Mouse (Mus musculus) heart, postnatal 0 days (tissue): ENCODE data around the gene Prmt3. TPM values are rescaled to one million over a fixed set of nuclear protein-coding genes. Genes with fewer than 3 reads are reported as not detected.

Source experiments
- ATAC-seq: fragments of 200-750 bp; cut with Nextera tagmentation; 2 replicates; pipeline ENCODE4 v1.8.0; 2017; ENCODE audit warnings: low read depth, moderate number of reproducible peaks, moderate library complexity; ENCODE audit not compliant: insufficient read depth
- DNase-seq: peaks from one replicate; pipeline ENCODE4 v3.0.0-alpha.2; 2016; ENCODE audit warnings: low spot score
- H3K27ac ChIP-seq: fragments of 300-500 bp; sonication (generic); 2 replicates; pipeline ENCODE4 v1.5.1; 2014; ENCODE audit warnings: low read depth, mild to moderate bottlenecking
- H3K27me3 ChIP-seq: fragments of 300-500 bp; sonication (generic); 2 replicates; pipeline ENCODE4 v1.6.1; 2014; ENCODE audit warnings: low read length, mixed read lengths; ENCODE audit not compliant: control insufficient read depth, insufficient read depth
- H3K36me3 ChIP-seq: fragments of 300-500 bp; sonication (generic); replicated peaks from 2 replicates; pipeline ENCODE4 v1.6.1; 2014; ENCODE audit warnings: low read length, mixed read lengths; ENCODE audit not compliant: control insufficient read depth, insufficient read depth
- H3K4me1 ChIP-seq: fragments of 300-500 bp; sonication (generic); 2 replicates; pipeline ENCODE4 v1.6.1; 2014; ENCODE audit warnings: antibody characterized with exemption; ENCODE audit not compliant: control insufficient read depth, insufficient read depth
- H3K4me2 ChIP-seq: fragments of 300-500 bp; sonication (generic); 2 replicates; pipeline ENCODE4 v1.6.1; 2014; ENCODE audit warnings: low read depth, mild to moderate bottlenecking, low read length, moderate library complexity
- H3K4me3 ChIP-seq: fragments of 300-500 bp; sonication (generic); 2 replicates; pipeline ENCODE4 v1.5.1; 2014; ENCODE audit warnings: low read depth, low read length
- H3K9ac ChIP-seq: fragments of 300-500 bp; sonication (generic); replicated peaks from 2 replicates; pipeline ENCODE4 v1.6.1; 2014; ENCODE audit warnings: low read depth, low read length, mixed read lengths
- H3K9me3 ChIP-seq: fragments of 300-500 bp; sonication (generic); replicated peaks from 2 replicates; pipeline ENCODE4 v1.6.1; 2016; ENCODE audit warnings: low read length; ENCODE audit not compliant: control insufficient read depth
- CTCF ChIP-seq: IDR thresholded peaks from 2 replicates; pipeline ENCODE4 v1.5.1; 2016; ENCODE audit warnings: antibody characterized with exemption, control low read depth, low read depth
- EP300 ChIP-seq: IDR thresholded peaks from 2 replicates; pipeline ENCODE4 v1.6.1; 2016; ENCODE audit warnings: antibody characterized with exemption, low read depth
- WGBS: fragments of 180-500 bp; shearing (Covaris S2); extraction: QIAGEN DNeasy Blood & Tissue Kit; methylation state at CpG from one replicate; pipeline ENCODE4 v1.1.7; 2014; 5-methylcytosine and 5-hydroxymethylcytosine counted together
- polyA plus RNA-seq: library from polyadenylated mRNA; unstranded; fragments of >200 nt; fragmentation: Nextera tagmentation; extraction: Ambion mirVana; gene quantifications from 2 replicates; pipeline ENCODE4 v1.2.1, GENCODE M21; 2015
- total RNA-seq: library from RNA; depleted of rRNA; stranded (reverse); fragments of >200 nt; gene quantifications from 2 replicates; pipeline ENCODE4 v1.2.3, GENCODE M21; 2014; ENCODE audit warnings: low replicate concordance; rRNA removed

Prmt3 gene
- total RNA-seq, result 34.7 and 45.5 TPM in 2 replicates
- polyA plus RNA-seq, result 27.1 and 28.4 TPM in 2 replicates

- H3K27me3 ChIP-seq, result no peaks in the 10 kb centered on the region
- peaks cover 13% of the 10 kb centered on the region for H3K4me1 ChIP-seq
- H3K4me3 ChIP-seq, result peak within 1 kb of the TSS; percentile 66
- H3K27ac ChIP-seq, result peak within 1 kb of the TSS; percentile 52
- under 1% methylated on average over 89 of the region's 92 CpGs for WGBS
- DNase-seq (peak; percentile 94), ATAC-seq (peak; percentile 98)
- H3K9me3 ChIP-seq, result no peaks in the 10 kb centered on the region
- H3K4me2 ChIP-seq, result peak within 1 kb of the TSS; percentile 81
- TF ChIP-seq CTCF, result peak; percentile 93
- TF ChIP-seq EP300, result no peak
- peak within 1 kb of the TSS; percentile 53 for H3K9ac ChIP-seq
- peaks cover 22% of the 10 kb centered on the region for H3K36me3 ChIP-seq
These were observed at the start of gene Prmt3 for GRCm38 (mm10) chr7:49778114-49778901. TSS of gene Prmt3 (plus strand) at chr7:49778346.

DNA sequence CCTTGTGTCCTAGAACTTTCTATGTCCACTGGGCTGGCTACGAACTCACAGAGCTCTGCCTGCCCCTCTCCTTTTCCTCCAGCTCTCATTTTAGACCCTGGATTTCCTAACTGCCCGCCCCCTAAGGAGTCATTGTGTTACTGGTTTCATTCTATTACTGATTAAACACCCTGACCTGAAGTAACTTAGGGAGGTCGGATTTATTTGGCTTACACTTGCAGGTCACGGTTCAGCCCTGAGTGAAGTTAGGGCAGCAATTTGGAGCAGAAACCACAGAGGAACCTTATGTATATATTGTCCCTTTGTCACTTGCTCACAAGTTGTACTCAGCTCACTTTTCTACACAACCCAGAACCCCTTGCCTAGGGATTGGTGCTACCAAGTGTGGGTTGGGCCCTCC, 43.8 kb upstream of the Prmt3 start:
- no peaks in the 10 kb centered on the region for H3K4me1 ChIP-seq
- no peak overlapping the region for H3K27ac ChIP-seq
- no peak overlapping the region for H3K9ac ChIP-seq
- H3K4me3 ChIP-seq, result no peak overlapping the region
- 67% methylated on average over 4 of the region's 4 CpGs for WGBS
- no peaks in the 10 kb centered on the region for H3K27me3 ChIP-seq
- H3K9me3 ChIP-seq, result peaks cover 2% of the 10 kb centered on the region; the same call in 1 of the 2 replicates
- DNase-seq (no peak), ATAC-seq (no peak)
- no peaks in the 10 kb centered on the region for H3K36me3 ChIP-seq
- H3K4me2 ChIP-seq, result no peak overlapping the region
- no peak for TF ChIP-seq EP300

- Histone ChIP-seq H3K4me3 (no peak overlapping the region), H3K4me2 (no peak overlapping the region), H3K4me1 (no peaks in the 10 kb centered on the region), H3K9me3 (peaks cover 2% of the 10 kb centered on the region; the same call in 1 of the 2 replicates), H3K9ac (no peak overlapping the region), H3K27ac (no peak overlapping the region), H3K36me3 (no peaks in the 10 kb centered on the region), H3K27me3 (peaks cover 5% of the 10 kb centered on the region; the same call in 1 of the 2 replicates)
- no peak for ATAC-seq
- 71% methylated on average over 8 of the region's 8 CpGs for WGBS
- TF ChIP-seq EP300 (no peak), CTCF (no peak)
- DNase-seq, result no peak
These were observed 38.7 kb upstream of the Prmt3 start for GRCm38 (mm10) chr7:49739448-49739847.

DNA sequence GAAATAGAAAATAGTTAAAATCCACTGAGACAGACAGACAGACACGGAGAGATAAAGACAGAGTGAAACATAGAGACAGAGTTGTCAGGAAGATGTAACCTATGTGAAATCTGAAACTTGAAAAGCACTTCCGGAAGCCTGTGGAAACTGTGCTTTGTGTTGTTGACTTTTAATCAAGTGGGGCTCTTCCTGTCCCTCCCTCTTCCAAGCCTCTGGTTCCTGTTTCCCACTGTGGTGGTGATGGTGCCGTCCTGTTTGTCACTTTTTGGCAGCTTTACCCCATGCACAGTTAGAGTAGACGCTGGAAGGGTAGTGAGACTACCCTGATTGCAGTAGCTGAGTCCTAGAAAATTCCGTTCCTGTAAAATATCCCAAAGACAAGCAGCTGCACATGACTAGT, 36.7 kb upstream of the Prmt3 start:
- Histone ChIP-seq H3K4me3 (no peak overlapping the region), H3K36me3 (no peaks in the 10 kb centered on the region), H3K27me3 (peaks cover 5% of the 10 kb centered on the region; the same call in 1 of the 2 replicates), H3K9ac (no peak overlapping the region), H3K4me1 (no peaks in the 10 kb centered on the region), H3K9me3 (peaks cover 2% of the 10 kb centered on the region; the same call in 1 of the 2 replicates), H3K4me2 (no peak overlapping the region), H3K27ac (no peak overlapping the region)
- ATAC-seq, result no peak; the same call in 1 of the 2 replicates
- DNase-seq, result peak; percentile 36
- no peak for TF ChIP-seq EP300
- no peak for TF ChIP-seq CTCF
- 25% methylated on average over 5 of the region's 5 CpGs for WGBS

- Histone ChIP-seq H3K4me1 (no peaks in the 10 kb centered on the region), H3K9ac (no peak overlapping the region), H3K36me3 (no peaks in the 10 kb centered on the region), H3K4me2 (no peak overlapping the region), H3K4me3 (no peak overlapping the region), H3K9me3 (peaks cover 2% of the 10 kb centered on the region; the same call in 1 of the 2 replicates), H3K27me3 (peaks cover 5% of the 10 kb centered on the region; the same call in 1 of the 2 replicates), H3K27ac (no peak overlapping the region)
- DNase-seq (no peak), ATAC-seq (no peak)
- WGBS, result 45% methylated on average over 10 of the region's 10 CpGs
- TF ChIP-seq EP300, result no peak
- no peak for TF ChIP-seq CTCF
These were observed 36.2 kb upstream of the Prmt3 start for GRCm38 (mm10) chr7:49741923-49742322.
